12 mouse cellular contexts compared by ENCODE assay signal in the genomic region with DNA sequence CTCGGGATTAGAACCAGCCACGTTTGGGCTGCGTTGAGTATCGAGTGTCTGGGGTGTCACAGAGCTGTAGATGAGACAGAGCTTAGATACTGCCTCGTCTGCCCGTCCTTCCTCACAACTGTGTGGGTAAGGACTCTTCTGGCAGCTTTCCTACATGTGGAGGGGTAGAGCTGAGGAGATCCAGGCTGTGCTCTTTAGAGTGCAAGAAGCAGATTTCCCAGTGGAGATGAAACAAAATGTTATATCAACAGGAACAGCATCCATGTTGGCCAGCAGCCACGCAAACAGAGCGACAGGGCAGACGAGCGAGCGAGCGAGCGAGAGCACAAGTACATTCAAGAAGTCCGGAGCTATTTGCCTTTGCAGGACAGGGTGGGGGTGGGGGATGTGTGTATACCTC. TPM values are rescaled to one million over a fixed set of nuclear protein-coding genes. Genes with fewer than 3 reads are reported as not detected.
A peak's percentile ranks its signal among the peaks of the same experiment; 100 is the strongest.
DNase-seq lines count a peak whose midpoint lies in the region; ATAC-seq and TF ChIP-seq lines count a peak whose summit lies in the region.
"Had no signal": no experiment of that assay in that cellular context is flagged by ENCODE, and none has a peak within 500 bp of the region (broad histone marks: within the 10 kb centered on the region; RNA-seq: fewer than 3 reads in every experiment).

No protein-coding gene starts in this region.

- no peak for ATAC-seq in intestine, postnatal 0 days

- H3K36me3 ChIP-seq in intestine, postnatal 0 days (ENCODE audit: control insufficient read depth, insufficient read depth): no peaks in the 10 kb centered on the region
- H3K36me3 ChIP-seq: limb, embryonic 12.5 days had no signal

- no peaks in the 10 kb centered on the region for H3K9me3 ChIP-seq in intestine, postnatal 0 days (ENCODE audit: control insufficient read depth)
- H3K9me3 ChIP-seq: limb, embryonic 12.5 days; megakaryocyte, embryonic 14.5 days had no signal

- peaks cover 12% of the 10 kb centered on the region; the same call in 1 of the 2 replicates for H3K27me3 ChIP-seq in intestine, postnatal 0 days (replicated peaks; ENCODE audit: control insufficient read depth, insufficient read depth, low read length)

- no peak overlapping the region for H3K27ac ChIP-seq in intestine, postnatal 0 days (ENCODE audit: low read depth, low read length)
- H3K27ac ChIP-seq: limb, embryonic 12.5 days had no signal

- H3K9ac ChIP-seq in intestine, postnatal 0 days (ENCODE audit: low read depth, low read length): no peak overlapping the region
- H3K9ac ChIP-seq: limb, embryonic 12.5 days had no signal

- H3K4me2 ChIP-seq in intestine, postnatal 0 days (replicated peaks; ENCODE audit: low read depth): no peak overlapping the region
- H3K4me2 ChIP-seq: limb, embryonic 12.5 days had no signal

- TF ChIP-seq CTCF in intestine, postnatal 0 days (IDR thresholded peaks at IDR 0.05; ENCODE audit: low read depth): no peak

- no peaks in the 10 kb centered on the region for H3K4me1 ChIP-seq in intestine, postnatal 0 days (replicated peaks; ENCODE audit: control insufficient read depth, insufficient read depth, low read length)

- WGBS in intestine, postnatal 0 days: 67% methylated on average over 14 of the region's 14 CpGs

- H3K4me3 ChIP-seq in intestine, postnatal 0 days (ENCODE audit: low read depth, low read length): no peak overlapping the region
- H3K4me3 ChIP-seq: limb, embryonic 12.5 days; megakaryocyte, embryonic 14.5 days had no signal

- peak; percentile 28 to 69 for DNase-seq in frontal cortex, adult 2 months (ENCODE audit: extremely low spot score in 1 of 2, low spot score in 1 of 2)
- DNase-seq in frontal cortex, postnatal 10 days (ENCODE audit: low spot score in 2 of 2): no peak
- DNase-seq in layer of hippocampus, adult 9-11 months: peak; percentile 37
- DNase-seq in layer of hippocampus, postnatal 25 days (ENCODE audit: extremely low spot score in 1 of 2, low spot score in 1 of 2): no peak
- peak; percentile 54 to 58 for DNase-seq in cerebellum, postnatal 10 days
- peak; percentile 36 to 66 for DNase-seq in lung, postnatal 4 days
- DNase-seq in embryo, embryonic 9.5 days (ENCODE audit: extremely low spot score): no peak
- DNase-seq: gastrocnemius, postnatal 36 days; thymus, postnatal 4 days had no signal

RNA-seq across cellular contexts. Expression of a gene that starts 3.1 kb away (rescaled TPM):
- polyA plus RNA-seq in frontal cortex, adult 2 months (2012; rRNA removed): 23.3 and 26.1 TPM in 2 replicates
- total RNA-seq in layer of hippocampus, postnatal 25 days (2021): 10 to 100 TPM; 33.3 to 35.7 TPM
- polyA plus RNA-seq in intestine, postnatal 0 days (2015; fragmentation: Nextera tagmentation; extraction: Ambion mirVana): 0.65 and 0.69 TPM in 2 replicates
- total RNA-seq: gastrocnemius, postnatal 36 days had no signal

RNA-seq across cellular contexts. Expression of a gene that starts 55.8 kb away (rescaled TPM):
- polyA plus RNA-seq in frontal cortex, adult 2 months (2012; rRNA removed): 28.3 and 37.0 TPM in 2 replicates
- total RNA-seq in layer of hippocampus, postnatal 25 days (2021): 10 to 100 TPM; 36.4 to 51.1 TPM
- polyA plus RNA-seq in intestine, postnatal 0 days (2015; fragmentation: Nextera tagmentation; extraction: Ambion mirVana): 16.8 and 17.9 TPM in 2 replicates

Comparison
In these comparisons a context has a peak if more than half of its experiments do, and no peak if none do; other contexts are left out.
1. DNase-seq: peak in frontal cortex, adult 2 months (2 of 2), layer of hippocampus, adult 9-11 months (single experiment), cerebellum, postnatal 10 days (2 of 2) and lung, postnatal 4 days (2 of 2); none in frontal cortex, postnatal 10 days (0 of 2), layer of hippocampus, postnatal 25 days (0 of 2) and embryo, embryonic 9.5 days (single experiment).
2. RNA of a gene that starts 3.1 kb away (polyA plus RNA-seq): 23.3 to 26.1 TPM in frontal cortex, adult 2 months; 0.65 to 0.69 TPM in intestine, postnatal 0 days; every median in the first group is over 10 times any median in the second.